Mouse (Mus musculus): Measurements from ENCODE around the gene Cst12. TPM values are rescaled to one million over a fixed set of nuclear protein-coding genes. Genes with fewer than 3 reads are reported as not detected.
A peak's percentile ranks its signal among the peaks of the same experiment; 100 is the strongest.
"Not testable (repeated sequence)": the region's sequence is repeated elsewhere in the genome, so short reads cannot be mapped to it uniquely, and the experiment has no call there.

Gene Cst12
- 1 to 10 TPM; 1.1 to 1.6 TPM for total RNA-seq (2021)
- long read RNA-seq, experiment 1, partial matches to known transcripts = 0 of 1 reads
- long read RNA-seq, experiment 1, other reads (novel, unspliced or antisense) = 0 of 1 reads
- long read RNA-seq, experiment 2, partial matches to known transcripts = 1 of 4 reads
- long read RNA-seq, experiment 2, other reads (novel, unspliced or antisense) = 0 of 4 reads

GRCm38 (mm10) chr2:148789142-148789541 is at the start of gene Cst12:
Cst12 (plus strand) TSS chr2:148789361.
- DNase-seq (ENCODE audit: low spot score in 2 of 2) = no peak

- DNase-seq (ENCODE audit: low spot score in 2 of 2) = peak in 1 of 2 experiments; percentile 34
These were observed 46.2 kb upstream of the Cst12 start for GRCm38 (mm10) chr2:148743001-148743400.

GRCm38 (mm10) chr2:148743846-148744407 is 45.2 kb upstream of the Cst12 start:
- no peak for DNase-seq (ENCODE audit: low spot score in 2 of 2)

- no peak for DNase-seq (ENCODE audit: low spot score in 2 of 2)
These were observed 39.1 kb upstream of the Cst12 start, which contains the start of gene Cstl1 for GRCm38 (mm10) chr2:148750058-148750457. Cstl1 (plus strand) TSS chr2:148750358.

GRCm38 (mm10) chr2:148751893-148752813 is 37.0 kb upstream of the Cst12 start:
- DNase-seq (ENCODE audit: low spot score in 2 of 2) = peak; percentile 68 to 88

GRCm38 (mm10) chr2:148754310-148754846 is 34.8 kb upstream of the Cst12 start:
- no peak for DNase-seq (ENCODE audit: low spot score in 2 of 2)

GRCm38 (mm10) chr2:148763648-148764388 is 25.3 kb upstream of the Cst12 start:
- DNase-seq (ENCODE audit: low spot score in 2 of 2) = no peak

- not testable (repeated sequence) for DNase-seq (ENCODE audit: low spot score in 2 of 2)
These were observed 17.8 kb upstream of the Cst12 start, which contains the start of gene Cst11 for GRCm38 (mm10) chr2:148771397-148771796. Cst11 (minus strand) TSS chr2:148771497.

- DNase-seq (ENCODE audit: low spot score in 2 of 2) = no peak
These were observed 7.5 kb upstream of the Cst12 start, which contains the start of gene 8030411F24Rik for GRCm38 (mm10) chr2:148781709-148782108. 8030411F24Rik (plus strand) TSS chr2:148782009.

- no peak for DNase-seq (ENCODE audit: low spot score in 2 of 2)
These were observed 9.3 kb downstream of the Cst12 start, which contains the start of gene Cst8 for GRCm38 (mm10) chr2:148798485-148798884. Cst8 (plus strand) TSS chr2:148798785.

GRCm38 (mm10) chr2:148801491-148801921 is 12.3 kb downstream of the Cst12 start:
- peak in 1 of 2 experiments; percentile 31 for DNase-seq (ENCODE audit: low spot score in 2 of 2)

GRCm38 (mm10) chr2:148806696-148807095 is 17.5 kb downstream of the Cst12 start:
- no peak for DNase-seq (ENCODE audit: low spot score in 2 of 2)

GRCm38 (mm10) chr2:148819909-148820308 is 30.7 kb downstream of the Cst12 start, which contains the start of gene Cst13:
Cst13 (plus strand) TSS chr2:148820081.
- DNase-seq (ENCODE audit: low spot score in 2 of 2) = no peak

- DNase-seq (ENCODE audit: low spot score in 2 of 2) = no peak
These were observed 36.8 kb downstream of the Cst12 start for GRCm38 (mm10) chr2:148825986-148826385.

- DNase-seq (ENCODE audit: low spot score in 2 of 2) = no peak
These were observed 45.8 kb downstream of the Cst12 start, which contains the start of gene Cst9 for GRCm38 (mm10) chr2:148834912-148835311. Cst9 (plus strand) TSS chr2:148835147.

- DNase-seq (ENCODE audit: low spot score in 2 of 2) = no peak
These were observed 49.1 kb downstream of the Cst12 start for GRCm38 (mm10) chr2:148838075-148838777.

GRCm38 (mm10) chr2:148839224-148839623 is 50.1 kb downstream of the Cst12 start:
- no peak for DNase-seq (ENCODE audit: low spot score in 2 of 2)

All from layer of hippocampus, postnatal 14 days (tissue).